Comparison of ENCODE assay signal across 18 mouse cellular contexts in the genomic region with DNA sequence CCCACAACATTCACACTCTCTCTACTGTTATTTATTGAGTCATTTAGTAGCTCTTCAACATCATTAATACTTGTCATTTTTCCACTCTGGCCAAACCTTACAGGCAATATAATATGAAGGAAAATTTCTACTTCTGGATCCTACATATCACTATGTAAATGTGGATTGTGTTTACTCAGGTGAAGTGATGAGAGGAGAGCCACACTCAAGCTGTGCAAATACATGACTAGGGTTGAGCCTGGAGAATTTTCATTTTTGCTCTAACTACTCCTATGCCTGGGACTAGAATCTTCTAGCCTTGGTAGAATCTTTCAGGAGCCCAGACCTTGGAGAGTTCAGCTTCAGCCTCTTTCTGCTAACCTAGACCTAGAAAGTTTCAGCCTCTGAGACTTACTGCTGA.
DNase-seq lines count a peak whose midpoint lies in the region; ATAC-seq and TF ChIP-seq lines count a peak whose summit lies in the region.
"Had no signal": no experiment of that assay in that cellular context is flagged by ENCODE, and none has a peak within 500 bp of the region (broad histone marks: within the 10 kb centered on the region; RNA-seq: fewer than 3 reads in every experiment).

No protein-coding gene starts in this region.

- TF ChIP-seq EP300 in lung, postnatal 0 days (IDR thresholded peaks at IDR 0.05), result peak; percentile 47; the same call in 1 of the 2 replicates

- no peak overlapping the region for H3K4me2 ChIP-seq in lung, embryonic 15.5 days
- no peak overlapping the region for H3K4me2 ChIP-seq in lung, postnatal 0 days (replicated peaks; ENCODE audit: low read depth, low read length)
- H3K4me2 ChIP-seq: embryonic facial prominence, embryonic 12.5 days; forebrain, embryonic 13.5 days; forebrain, embryonic 15.5 days had no signal

- no peaks in the 10 kb centered on the region for H3K4me1 ChIP-seq in lung, embryonic 15.5 days
- H3K4me1 ChIP-seq in lung, postnatal 0 days (ENCODE audit: insufficient read depth, low read depth, low read length), result no peaks in the 10 kb centered on the region
- H3K4me1 ChIP-seq: embryonic facial prominence, embryonic 10.5 days; embryonic facial prominence, embryonic 12.5 days; forebrain, embryonic 13.5 days; forebrain, embryonic 15.5 days had no signal

- H3K36me3 ChIP-seq in lung, embryonic 15.5 days, result no peaks in the 10 kb centered on the region
- no peaks in the 10 kb centered on the region for H3K36me3 ChIP-seq in lung, postnatal 0 days (ENCODE audit: insufficient read depth, low read length)
- H3K36me3 ChIP-seq: embryonic facial prominence, embryonic 10.5 days; embryonic facial prominence, embryonic 12.5 days; forebrain, embryonic 15.5 days had no signal

- no peak overlapping the region for H3K9ac ChIP-seq in lung, embryonic 15.5 days
- H3K9ac ChIP-seq in lung, postnatal 0 days (replicated peaks; ENCODE audit: low read depth), result no peak overlapping the region
- H3K9ac ChIP-seq: embryonic facial prominence, embryonic 12.5 days; forebrain, embryonic 13.5 days; forebrain, embryonic 15.5 days; forebrain, postnatal 0 days had no signal

- peak; percentile 55; the same call in 1 of the 2 replicates for ATAC-seq in lung, embryonic 15.5 days (ENCODE audit: borderline replicate concordance, extremely low read depth, low FRiP score, low TSS enrichment)
- peak; percentile 79 for ATAC-seq in lung, postnatal 0 days
- ATAC-seq: activated CD4-positive, CD25-positive, alpha-beta regulatory T cell, adult 4 months; forebrain, embryonic 13.5 days; forebrain, embryonic 15.5 days; forebrain, postnatal 0 days had no signal

- peak overlapping the region; percentile 38; the same call in 1 of the 2 replicates for H3K27ac ChIP-seq in lung, embryonic 15.5 days
- no peak overlapping the region for H3K27ac ChIP-seq in lung, postnatal 0 days (ENCODE audit: low read length)
- H3K27ac ChIP-seq: embryonic facial prominence, embryonic 10.5 days; embryonic facial prominence, embryonic 12.5 days; forebrain, embryonic 13.5 days; forebrain, embryonic 15.5 days had no signal

- no peaks in the 10 kb centered on the region for H3K9me3 ChIP-seq in lung, embryonic 15.5 days
- H3K9me3 ChIP-seq in lung, postnatal 0 days (ENCODE audit: low read length), result no peaks in the 10 kb centered on the region
- H3K9me3 ChIP-seq: embryonic facial prominence, embryonic 10.5 days; embryonic facial prominence, embryonic 12.5 days; forebrain, embryonic 13.5 days; forebrain, embryonic 15.5 days had no signal

- no peaks in the 10 kb centered on the region for H3K27me3 ChIP-seq in lung, embryonic 15.5 days
- no peaks in the 10 kb centered on the region for H3K27me3 ChIP-seq in lung, postnatal 0 days (replicated peaks; ENCODE audit: insufficient read depth, low read length)
- H3K27me3 ChIP-seq: embryonic facial prominence, embryonic 12.5 days; forebrain, embryonic 13.5 days; forebrain, embryonic 15.5 days had no signal

- peak; percentile 3 for DNase-seq in adrenal gland, postnatal 14 days
- DNase-seq in adrenal gland, adult 8-10 months, result no peak
- no peak for DNase-seq in lung, postnatal 10 days
- peak; percentile 21 for DNase-seq in lung, postnatal 0 days (ENCODE audit: low spot score)
- DNase-seq in lung, postnatal 36 days, result no peak
- DNase-seq in gastrocnemius, postnatal 25 days, result no peak
- DNase-seq: cerebellum, adult 11-12 months; cerebellum, adult 2 months; cerebellum, adult 9-10 months; cerebellum, postnatal 10 days; cerebellum, postnatal 25 days; forebrain, postnatal 0 days had no signal

- TF ChIP-seq CTCF in lung, postnatal 0 days (IDR thresholded peaks at IDR 0.05), result no peak

- no peak overlapping the region for H3K4me3 ChIP-seq in lung, embryonic 15.5 days
- no peak overlapping the region for H3K4me3 ChIP-seq in lung, postnatal 0 days (ENCODE audit: low read depth, low read length)
- H3K4me3 ChIP-seq: embryonic facial prominence, embryonic 10.5 days; embryonic facial prominence, embryonic 12.5 days; forebrain, embryonic 13.5 days; forebrain, embryonic 15.5 days had no signal

Comparison
In these comparisons a context has a peak if more than half of its experiments do, and no peak if none do; other contexts are left out.
1. DNase-seq: peak in adrenal gland, postnatal 14 days (single experiment) and lung, postnatal 0 days (single experiment); none in adrenal gland, adult 8-10 months (single experiment), lung, postnatal 10 days (single experiment), lung, postnatal 36 days (single experiment) and gastrocnemius, postnatal 25 days (single experiment).